Mouse (Mus musculus): ENCODE data around the gene Fkbp8.

- TF ChIP-seq CTCF (conservative IDR thresholded peaks at IDR 0.05; ENCODE audit: insufficient read depth, insufficient read length, low read depth, low read length): no peak
- no peak for TF ChIP-seq POLR2A (IDR thresholded peaks at IDR 0.05; ENCODE audit: low read depth, low read length)
Observed at GRCm38 (mm10) chr8:70546412-70546811, 18.9 kb downstream of the Fkbp8 start.

Data from kidney, adult 2 months (tissue).